Mouse (Mus musculus): ENCODE measurements at regions not wholly inside any gene's neighbourhood (a gene's known extent, or its start where the extent isn't known, plus 50 kb on each side); places are given as distances from the start of the nearest gene placed in this dataset.

GRCm38 (mm10) chr15:32093889-32094288 is 83.2 kb upstream of the Tas2r119 start:
- no peak for DNase-seq (ENCODE audit: low spot score)

GRCm38 (mm10) chr15:32095554-32095953 is 81.5 kb upstream of the Tas2r119 start:
- no peak for DNase-seq (ENCODE audit: low spot score)

GRCm38 (mm10) chr15:32110659-32111058 is 66.4 kb upstream of the Tas2r119 start:
- no peak for DNase-seq (ENCODE audit: low spot score)
